Mouse (Mus musculus) liver (tissue): Measurements from ENCODE around the gene Cope.

Experiments
- DNase-seq: peaks from one replicate; pipeline ENCODE4 v3.0.0-alpha.2; 2020; ENCODE audit warnings: mixed read lengths

The Cope gene

GRCm38 (mm10) chr8:70313399-70313798 is 11.1 kb downstream of the Cope start:
- DNase-seq = no peak

GRCm38 (mm10) chr8:70315624-70316510 is 13.5 kb downstream of the Cope start, which contains the start of gene Cers1:
Gene Cers1 (plus strand): TSS chr8:70315775.
- DNase-seq = peak; percentile 70

- peak; percentile 51 for DNase-seq
Measured at GRCm38 (mm10) chr8:70316511-70317504, 14.5 kb downstream of the Cope start.

- DNase-seq = no peak
Measured at GRCm38 (mm10) chr8:70317872-70318271, 15.6 kb downstream of the Cope start.

GRCm38 (mm10) chr8:70323716-70324115 is 21.4 kb downstream of the Cope start:
- no peak for DNase-seq

GRCm38 (mm10) chr8:70327512-70327911 is 25.2 kb downstream of the Cope start:
- peak; percentile 66 for DNase-seq

GRCm38 (mm10) chr8:70329124-70329834 is 27.0 kb downstream of the Cope start, which contains the start of gene Gdf1:
Gene Gdf1 (plus strand): TSS chr8:70329817.
- DNase-seq = peak; percentile 58

- no peak for DNase-seq
Measured at GRCm38 (mm10) chr8:70329835-70330740, 27.8 kb downstream of the Cope start.

- DNase-seq = peak; percentile 64
Measured at GRCm38 (mm10) chr8:70330741-70331364, 28.5 kb downstream of the Cope start.

GRCm38 (mm10) chr8:70331526-70331925 is 29.2 kb downstream of the Cope start:
- DNase-seq = no peak

- peak; percentile 72 for DNase-seq
Measured at GRCm38 (mm10) chr8:70332070-70332877, 30.0 kb downstream of the Cope start.

- no peak for DNase-seq
Measured at GRCm38 (mm10) chr8:70332878-70333202, 30.5 kb downstream of the Cope start.

- no peak for DNase-seq
Measured at GRCm38 (mm10) chr8:70338931-70339330, 36.6 kb downstream of the Cope start.

GRCm38 (mm10) chr8:70340659-70341058 is 38.3 kb downstream of the Cope start:
- DNase-seq = no peak

- DNase-seq = no peak
Measured at GRCm38 (mm10) chr8:70342007-70342406, 39.7 kb downstream of the Cope start.

GRCm38 (mm10) chr8:70343076-70343475 is 40.8 kb downstream of the Cope start:
- no peak for DNase-seq

GRCm38 (mm10) chr8:70343696-70344095 is 41.4 kb downstream of the Cope start:
- DNase-seq = peak; percentile 58

- DNase-seq = no peak
Measured at GRCm38 (mm10) chr8:70344279-70344678, 42.0 kb downstream of the Cope start.

GRCm38 (mm10) chr8:70347443-70347842 is 45.1 kb downstream of the Cope start:
- DNase-seq = no peak

- no peak for DNase-seq
Measured at GRCm38 (mm10) chr8:70347860-70348420, 45.6 kb downstream of the Cope start.
